Mouse (Mus musculus) layer of hippocampus, adult 18-20 months (tissue): ENCODE data around the gene Alox15. TPM values are rescaled to one million over a fixed set of nuclear protein-coding genes. Genes with fewer than 3 reads are reported as not detected.
"Not testable (repeated sequence)": the region's sequence is repeated elsewhere in the genome, so short reads cannot be mapped to it uniquely, and the experiment has no call there.

Experiments
- DNase-seq, 2 experiments: peaks; one replicate each; pipeline ENCODE4 v3.0.0; 2022; ENCODE audit warnings: low spot score in 2 of 2
- long read RNA-seq: library from polyadenylated mRNA; stranded (forward); transcript quantifications from one replicate; pipeline ENCODE4 v2.0.0, GENCODE M21; 2021
- total RNA-seq, 2 experiments: library from RNA; stranded (reverse); gene quantifications; 2 replicates each; pipeline ENCODE4 v1.2.3; 2021

Gene Alox15
- under 1 TPM in 1 of 2 experiments, not detected in 1; 0.17 TPM for total RNA-seq
- long read RNA-seq = 0 reads

GRCm38 (mm10) chr11:70351868-70352267, at the start of gene Alox15:
Gene Alox15 (minus strand): TSS chr11:70352031.
- no peak for DNase-seq

DNA sequence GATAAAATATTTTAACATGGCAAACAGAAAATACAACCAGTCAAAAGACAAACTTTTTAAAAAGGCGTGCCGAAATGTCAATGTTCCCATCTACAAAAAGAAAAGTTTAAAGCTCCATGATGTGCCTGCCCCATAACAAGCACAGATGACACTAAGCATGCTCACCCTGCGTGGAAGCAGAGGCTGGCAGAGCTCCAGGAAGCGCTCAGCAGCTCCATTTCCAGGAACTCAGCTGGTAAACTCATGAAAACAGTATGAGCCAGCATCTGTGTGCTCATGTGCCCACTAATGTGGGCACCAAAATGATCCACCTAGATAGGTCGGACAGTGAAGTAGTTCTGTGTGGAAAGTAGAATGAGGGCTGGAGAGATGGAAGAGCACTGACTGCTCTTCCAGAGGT, 37.6 kb upstream of the Alox15 start:
- peak in 1 of 2 experiments; percentile 50 for DNase-seq

DNA sequence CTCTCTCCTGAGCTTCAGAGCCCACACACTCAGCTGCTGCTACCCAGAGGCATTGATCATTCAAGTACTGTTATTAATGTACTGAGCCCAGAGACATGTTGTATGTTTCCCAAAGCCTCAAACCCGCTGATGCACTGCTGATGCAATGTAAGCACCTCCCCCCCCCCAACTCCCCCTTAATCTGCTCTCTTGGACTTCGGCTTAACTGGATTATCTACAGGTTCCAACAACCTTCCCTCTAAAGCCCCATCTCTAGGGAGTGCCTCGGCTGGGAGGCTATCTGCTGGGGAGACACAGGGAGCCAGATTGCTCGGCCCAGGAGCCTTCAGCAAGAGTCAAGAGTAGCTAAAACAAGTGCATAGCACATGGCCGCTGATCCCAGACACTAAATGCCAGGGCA, 35.6 kb upstream of the Alox15 start:
- DNase-seq = no peak

DNA sequence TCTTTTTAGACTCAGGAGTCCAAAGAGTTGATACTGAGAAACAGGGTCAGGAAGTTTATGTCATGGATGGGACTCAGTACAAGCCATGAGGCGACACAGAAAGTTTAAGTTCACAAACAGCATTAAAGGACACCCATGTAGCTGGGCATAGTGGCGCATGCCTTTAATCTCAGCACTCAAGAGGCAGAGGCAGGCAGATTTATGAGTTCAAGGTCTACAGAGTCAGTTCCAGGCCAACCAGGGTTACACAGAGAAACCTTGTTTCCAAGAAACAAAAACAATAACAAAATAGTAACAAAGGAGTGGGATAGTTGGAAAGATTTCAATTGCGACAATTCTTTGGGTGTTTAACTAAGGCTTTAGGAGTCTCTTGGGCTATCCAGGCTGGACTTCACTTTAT, 32.3 kb upstream of the Alox15 start:
- no peak for DNase-seq

- no peak for DNase-seq
Observed at GRCm38 (mm10) chr11:70381330-70381729, 29.5 kb upstream of the Alox15 start.

GRCm38 (mm10) chr11:70380478-70381005, 28.7 kb upstream of the Alox15 start:
- DNase-seq = no peak

- DNase-seq = no peak
Observed at GRCm38 (mm10) chr11:70376054-70376453, 24.2 kb upstream of the Alox15 start.

DNA sequence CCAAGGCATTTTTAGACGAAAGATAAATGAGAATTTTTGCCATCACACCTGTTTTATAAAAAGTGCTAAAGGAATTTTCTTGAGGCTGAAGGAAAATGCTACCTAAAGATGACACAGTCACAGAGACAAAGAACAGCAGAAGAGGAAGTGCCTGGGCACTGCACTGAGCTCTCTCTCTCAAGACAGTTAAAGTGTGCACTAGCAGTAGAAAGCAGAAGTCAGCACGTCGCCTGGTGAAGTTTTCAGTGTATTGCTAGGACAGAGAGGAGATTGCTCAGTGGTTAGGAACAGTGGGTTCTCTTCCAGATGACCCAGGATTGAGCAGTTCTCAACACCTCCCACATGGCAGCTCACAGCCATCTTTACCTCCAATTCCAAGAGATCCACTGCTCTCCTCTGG, 22.5 kb upstream of the Alox15 start:
- no peak for DNase-seq

DNA sequence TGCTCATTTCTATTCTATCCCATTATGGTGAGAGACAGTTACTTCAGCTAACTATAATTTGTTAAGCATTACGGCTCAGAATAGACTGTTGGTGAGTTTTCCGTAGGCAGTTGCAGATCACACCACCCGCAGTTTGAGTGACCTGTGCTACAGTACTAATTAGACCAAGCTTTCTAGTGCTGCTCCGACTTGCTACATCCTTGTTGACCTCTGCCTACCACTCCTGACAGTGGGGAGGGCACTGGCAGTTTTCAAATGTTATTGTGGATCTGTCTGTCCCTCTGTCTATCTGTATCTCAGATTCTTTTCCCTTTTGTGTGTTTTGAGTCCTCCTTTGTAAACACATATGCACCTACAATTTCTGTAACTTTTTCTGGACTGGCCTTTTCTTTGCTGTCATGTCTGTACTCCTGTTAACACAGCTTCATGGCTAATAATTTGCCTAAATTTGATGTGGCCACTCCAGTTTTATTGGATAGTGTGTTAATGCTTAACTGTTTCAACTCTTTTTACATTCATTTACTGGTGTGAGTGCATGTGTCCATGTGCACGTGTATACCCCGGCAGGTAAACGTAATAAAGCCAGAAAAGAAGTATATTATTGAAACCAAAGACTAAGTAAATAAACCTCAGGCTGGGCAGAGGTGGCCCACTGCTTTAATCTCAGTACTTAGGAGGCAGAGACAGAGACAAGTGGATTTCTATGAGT, 21.2 kb upstream of the Alox15 start:
- no peak for DNase-seq

DNA sequence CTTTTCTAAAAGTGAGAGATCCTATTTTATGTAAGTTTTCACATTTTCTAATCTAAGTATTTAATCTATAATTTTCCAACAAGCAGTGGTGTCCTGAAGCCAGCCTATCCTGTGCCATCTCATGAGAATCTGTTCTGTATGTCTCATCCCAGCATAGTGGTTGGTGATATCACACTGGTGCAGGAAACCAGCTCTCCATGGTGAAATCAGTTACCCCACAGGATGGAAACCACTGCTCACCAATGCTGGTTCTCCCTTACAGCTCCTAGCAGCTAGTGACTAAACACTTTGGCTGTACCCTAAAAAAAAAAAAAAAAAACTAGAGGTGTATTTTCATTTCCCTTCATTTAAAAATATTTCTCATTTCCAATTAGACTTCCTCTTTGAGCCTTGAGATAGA, 20.6 kb upstream of the Alox15 start:
- DNase-seq = no peak

DNA sequence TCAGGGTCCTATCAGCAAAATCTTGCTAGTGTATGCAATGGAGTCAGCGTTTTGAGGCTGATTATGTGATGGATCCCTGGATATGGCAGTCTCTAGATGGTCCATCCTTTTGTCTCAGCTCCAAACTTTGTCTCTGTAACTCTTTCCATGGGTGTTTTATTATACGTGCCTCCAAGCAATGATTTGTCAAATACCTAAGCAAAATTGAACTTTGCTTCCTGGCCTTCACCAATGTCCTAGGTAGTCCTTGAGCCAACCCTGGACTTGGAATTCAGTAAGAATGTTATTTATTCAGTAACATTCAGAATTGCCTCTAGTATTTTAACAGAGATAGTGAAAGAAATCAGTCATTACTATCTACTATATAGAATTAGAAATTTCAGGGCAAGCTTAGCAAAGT, 16.8 kb upstream of the Alox15 start:
- not testable (repeated sequence) for DNase-seq

- DNase-seq = not testable (repeated sequence)
Observed at GRCm38 (mm10) chr11:70367701-70368100, 15.9 kb upstream of the Alox15 start.

GRCm38 (mm10) chr11:70348630-70349029, 3.2 kb downstream of the Alox15 start:
- DNase-seq = no peak

- DNase-seq = no peak
Observed at GRCm38 (mm10) chr11:70347861-70348260, 4.0 kb downstream of the Alox15 start.

GRCm38 (mm10) chr11:70345546-70345945, 6.3 kb downstream of the Alox15 start:
- DNase-seq = no peak

GRCm38 (mm10) chr11:70345061-70345460, 6.8 kb downstream of the Alox15 start:
- no peak for DNase-seq

GRCm38 (mm10) chr11:70339481-70339880, 12.3 kb downstream of the Alox15 start:
- DNase-seq = no peak

DNA sequence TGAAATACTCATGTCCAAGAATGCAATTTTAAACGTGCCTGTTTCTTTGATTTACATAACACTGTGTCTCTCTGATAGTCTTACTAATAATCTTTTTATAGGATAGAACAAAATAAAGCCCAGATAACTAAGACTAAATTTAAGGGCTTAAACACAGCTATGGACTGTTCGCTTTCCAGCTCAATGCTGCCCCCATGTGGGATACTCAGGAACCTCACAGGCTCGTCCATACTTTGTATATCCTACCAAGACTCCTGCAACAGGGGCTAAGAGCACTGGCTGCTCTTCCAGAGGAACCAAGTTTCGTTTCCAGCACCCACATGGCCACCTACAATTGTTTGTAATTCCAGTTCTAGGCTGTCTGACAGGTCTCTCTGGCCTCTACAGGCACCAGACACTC, 17.4 kb downstream of the Alox15 start:
- peak; percentile 8 to 60 for DNase-seq

- no peak for DNase-seq
Observed at GRCm38 (mm10) chr11:70324726-70325125, 27.1 kb downstream of the Alox15 start.

GRCm38 (mm10) chr11:70322528-70322927, 29.3 kb downstream of the Alox15 start, which contains the start of gene Alox12e:
Gene Alox12e (minus strand): TSS chr11:70322628.
- no peak for DNase-seq

- DNase-seq = no peak
Observed at GRCm38 (mm10) chr11:70321664-70322063, 30.2 kb downstream of the Alox15 start.

DNA sequence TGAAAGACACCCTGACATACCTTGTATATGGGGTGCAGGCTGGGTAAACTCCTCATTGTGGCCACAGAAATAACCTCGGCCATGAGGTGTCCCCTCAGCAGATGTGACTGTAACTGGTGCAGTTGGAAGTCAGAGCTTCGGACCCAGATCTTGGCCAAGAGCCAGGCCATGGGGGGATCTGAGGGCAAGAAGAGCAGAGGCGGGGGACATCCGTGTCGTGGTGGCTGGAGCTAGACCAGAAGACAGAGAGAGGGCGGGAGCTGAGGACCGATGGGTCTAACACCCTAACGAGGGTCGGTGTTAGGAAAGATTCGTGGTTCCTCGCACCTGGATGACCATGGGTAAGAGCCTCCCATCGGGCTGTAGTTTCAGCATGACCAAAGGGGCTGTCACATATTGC, 32.2 kb downstream of the Alox15 start:
- DNase-seq = no peak

DNA sequence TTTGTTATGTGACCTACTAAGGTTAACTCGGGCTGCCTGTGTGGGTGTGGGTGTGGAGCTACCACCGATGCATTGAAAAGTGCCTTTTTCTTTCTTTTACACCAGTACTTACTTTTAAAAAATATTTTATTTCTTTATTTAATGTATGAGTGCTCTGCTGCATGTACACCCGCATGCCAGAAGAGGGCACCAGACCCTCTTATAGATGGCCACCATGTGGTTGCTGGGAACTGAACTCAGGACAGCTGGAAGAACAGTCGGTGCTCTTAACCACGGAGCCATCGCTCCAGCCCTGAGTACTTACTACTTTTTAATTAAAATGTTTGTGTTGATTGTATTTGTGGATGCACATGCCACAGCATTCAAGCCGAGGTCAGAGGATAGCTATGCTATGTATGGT, 38.0 kb downstream of the Alox15 start:
- peak in 1 of 2 experiments; percentile 6 for DNase-seq
